Mouse (Mus musculus) layer of hippocampus, adult 18-20 months (tissue): ENCODE measurements around the gene Ibsp. TPM values are rescaled to one million over a fixed set of nuclear protein-coding genes. Genes with fewer than 3 reads are reported as not detected.

Experiments used
- DNase-seq, 2 experiments: peaks; one replicate each; pipeline ENCODE4 v3.0.0; 2022; ENCODE audit warnings: low spot score in 2 of 2
- long read RNA-seq: library from polyadenylated mRNA; stranded (forward); transcript quantifications from one replicate; pipeline ENCODE4 v2.0.0, GENCODE M21; 2021
- total RNA-seq, 2 experiments: library from RNA; stranded (reverse); gene quantifications; 2 replicates each; pipeline ENCODE4 v1.2.3; 2021

Gene Ibsp
- under 1 TPM; 0.25 TPM for total RNA-seq
- long read RNA-seq, result 0 reads

GRCm38 (mm10) chr5:104298994-104299393, at the start of gene Ibsp:
TSS of gene Ibsp (plus strand) at chr5:104299171.
- peak in 1 of 2 experiments; percentile 5 for DNase-seq

- DNase-seq, result no peak
Observed at GRCm38 (mm10) chr5:104251811-104252210, 47.2 kb upstream of the Ibsp start.

GRCm38 (mm10) chr5:104256585-104256984, 42.4 kb upstream of the Ibsp start:
- no peak for DNase-seq

- DNase-seq, result no peak
Observed at GRCm38 (mm10) chr5:104261908-104262461, 37.0 kb upstream of the Ibsp start.

- no peak for DNase-seq
Observed at GRCm38 (mm10) chr5:104263014-104263776, 35.8 kb upstream of the Ibsp start.

- DNase-seq, result no peak
Observed at GRCm38 (mm10) chr5:104294201-104294600, 4.8 kb upstream of the Ibsp start.

GRCm38 (mm10) chr5:104314073-104314472, 15.1 kb downstream of the Ibsp start:
- DNase-seq, result no peak

- DNase-seq, result no peak
Observed at GRCm38 (mm10) chr5:104325029-104325428, 26.1 kb downstream of the Ibsp start, which contains the start of gene Mepe. TSS of gene Mepe (plus strand) at chr5:104325329.

GRCm38 (mm10) chr5:104326884-104327283, 27.9 kb downstream of the Ibsp start:
- DNase-seq, result no peak

GRCm38 (mm10) chr5:104327389-104327788, 28.4 kb downstream of the Ibsp start:
- DNase-seq, result no peak

GRCm38 (mm10) chr5:104327876-104328275, 28.9 kb downstream of the Ibsp start:
- DNase-seq, result no peak

- no peak for DNase-seq
Observed at GRCm38 (mm10) chr5:104328317-104328850, 29.4 kb downstream of the Ibsp start.

GRCm38 (mm10) chr5:104329381-104329780, 30.4 kb downstream of the Ibsp start:
- no peak for DNase-seq

- DNase-seq, result no peak
Observed at GRCm38 (mm10) chr5:104330088-104330487, 31.1 kb downstream of the Ibsp start.

GRCm38 (mm10) chr5:104332296-104332695, 33.3 kb downstream of the Ibsp start:
- no peak for DNase-seq

- DNase-seq, result peak in 1 of 2 experiments; percentile 78
Observed at GRCm38 (mm10) chr5:104333231-104333640, 34.3 kb downstream of the Ibsp start.

GRCm38 (mm10) chr5:104333643-104334042, 34.7 kb downstream of the Ibsp start:
- no peak for DNase-seq

GRCm38 (mm10) chr5:104334516-104334915, 35.5 kb downstream of the Ibsp start:
- no peak for DNase-seq

GRCm38 (mm10) chr5:104335962-104336361, 37.0 kb downstream of the Ibsp start:
- DNase-seq, result no peak

GRCm38 (mm10) chr5:104337491-104337890, 38.5 kb downstream of the Ibsp start:
- DNase-seq, result no peak

- DNase-seq, result no peak
Observed at GRCm38 (mm10) chr5:104339009-104339408, 40.0 kb downstream of the Ibsp start.
